Mouse (Mus musculus): ENCODE measurements around the gene Dars.

The Dars gene

DNA sequence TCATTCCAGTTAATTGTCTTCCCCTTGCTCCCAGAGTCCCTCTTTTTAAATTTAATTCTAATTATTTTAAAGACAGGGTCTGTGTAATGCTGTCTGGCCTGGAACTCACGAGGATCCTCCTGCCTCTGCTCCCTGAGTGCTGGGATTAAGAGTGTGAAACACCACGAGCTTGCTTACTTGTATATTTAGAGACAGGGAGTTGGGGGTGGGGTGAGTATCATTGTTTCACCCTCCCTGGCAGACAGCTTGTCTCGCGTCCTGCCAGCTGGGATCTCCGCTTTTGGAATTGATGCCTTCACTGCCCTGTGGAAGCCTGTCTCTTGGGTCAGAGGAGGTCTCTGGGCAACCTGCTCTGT lies 343 bp upstream of the Dars start:
- DNase-seq (ENCODE audit: inconsistent ontology term) = no peak

GRCm38 (mm10) chr1:128411141-128411540 lies 6.0 kb downstream of the Dars start:
- DNase-seq (ENCODE audit: inconsistent ontology term) = no peak

DNA sequence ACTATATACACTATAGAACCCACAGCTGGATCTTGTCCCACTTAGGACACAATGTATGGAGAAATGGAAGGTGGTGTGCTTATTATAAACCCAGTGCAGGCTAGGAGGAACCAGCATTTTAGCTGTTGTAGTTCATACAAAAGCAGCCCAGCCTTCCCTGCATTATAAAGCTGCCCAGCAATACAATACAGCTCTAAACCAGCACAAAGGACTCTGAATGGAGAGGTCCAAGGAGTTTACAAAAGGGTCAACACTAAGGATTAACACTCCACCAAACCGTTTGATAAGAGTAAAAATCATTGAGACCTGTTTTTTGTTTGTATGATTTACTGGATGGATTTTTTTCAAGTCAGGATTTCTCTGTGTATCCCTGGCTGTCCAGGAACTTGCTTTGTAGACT lies 10.3 kb downstream of the Dars start:
- no peak for DNase-seq (ENCODE audit: inconsistent ontology term)

DNA sequence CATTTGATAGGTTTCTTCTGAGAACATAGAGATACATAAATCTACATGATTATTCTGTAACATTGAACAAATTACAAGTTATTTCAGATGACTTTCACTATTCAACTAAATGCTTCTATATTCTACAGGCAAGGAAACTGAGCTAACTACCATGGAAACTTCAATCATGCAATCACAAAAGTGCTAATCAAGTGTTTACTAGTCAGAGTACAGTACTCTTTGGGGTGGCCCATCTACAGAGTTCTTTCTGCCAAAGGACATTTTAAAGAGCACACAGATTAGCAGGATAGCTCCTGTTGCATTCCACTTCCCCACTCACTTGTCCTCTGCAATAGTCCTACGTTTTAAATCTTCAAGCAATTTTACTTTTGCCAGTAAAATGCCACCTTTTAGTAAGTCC lies 11.5 kb downstream of the Dars start:
- DNase-seq (ENCODE audit: inconsistent ontology term) = peak; percentile 47

- DNase-seq (ENCODE audit: inconsistent ontology term) = peak; percentile 90
Observed at GRCm38 (mm10) chr1:128405041-128405481, 12.1 kb downstream of the Dars start.

- DNase-seq (ENCODE audit: inconsistent ontology term) = peak; percentile 7
Observed at GRCm38 (mm10) chr1:128400926-128401325, 16.2 kb downstream of the Dars start.

- DNase-seq (ENCODE audit: inconsistent ontology term) = peak; percentile 56
Observed at GRCm38 (mm10) chr1:128399941-128400915, 16.9 kb downstream of the Dars start.

DNA sequence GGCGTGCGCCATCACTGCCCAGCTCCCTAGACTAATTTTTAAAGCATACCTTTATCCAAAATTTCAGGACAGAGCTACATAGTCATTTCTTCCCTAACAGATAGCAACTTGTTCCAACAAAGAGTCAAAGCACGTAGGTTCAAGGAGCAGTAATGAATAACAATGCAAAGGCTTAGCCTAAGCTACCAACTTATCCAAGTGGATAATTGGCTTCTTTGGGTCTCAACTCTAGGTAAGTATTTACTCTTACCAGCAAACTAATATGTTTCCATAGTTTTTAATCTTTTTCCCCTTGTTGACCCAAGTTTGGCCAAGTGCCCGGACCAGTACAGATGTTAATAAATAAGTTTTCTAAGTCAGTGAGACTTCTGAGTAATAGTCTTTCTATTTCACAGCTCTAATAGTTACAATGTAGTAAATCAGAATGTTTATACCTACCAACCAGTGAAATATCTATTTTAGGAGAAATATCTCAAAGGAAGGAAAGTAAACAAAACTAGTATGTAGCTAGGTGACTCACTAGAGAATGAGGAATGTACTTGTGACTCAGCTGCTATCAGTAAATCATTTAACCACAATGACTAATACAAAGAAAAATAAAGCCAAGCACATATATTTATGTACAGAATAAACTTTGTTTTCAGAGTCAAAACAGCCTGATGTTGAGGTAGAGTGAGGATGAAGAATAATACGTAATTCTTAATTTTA lies 18.3 kb downstream of the Dars start:
- peak; percentile 81 for DNase-seq (ENCODE audit: inconsistent ontology term)

- no peak for DNase-seq (ENCODE audit: inconsistent ontology term)
Observed at GRCm38 (mm10) chr1:128394657-128395056, 22.5 kb downstream of the Dars start.

- DNase-seq (ENCODE audit: inconsistent ontology term) = no peak
Observed at GRCm38 (mm10) chr1:128392382-128392781, 24.8 kb downstream of the Dars start.

DNA sequence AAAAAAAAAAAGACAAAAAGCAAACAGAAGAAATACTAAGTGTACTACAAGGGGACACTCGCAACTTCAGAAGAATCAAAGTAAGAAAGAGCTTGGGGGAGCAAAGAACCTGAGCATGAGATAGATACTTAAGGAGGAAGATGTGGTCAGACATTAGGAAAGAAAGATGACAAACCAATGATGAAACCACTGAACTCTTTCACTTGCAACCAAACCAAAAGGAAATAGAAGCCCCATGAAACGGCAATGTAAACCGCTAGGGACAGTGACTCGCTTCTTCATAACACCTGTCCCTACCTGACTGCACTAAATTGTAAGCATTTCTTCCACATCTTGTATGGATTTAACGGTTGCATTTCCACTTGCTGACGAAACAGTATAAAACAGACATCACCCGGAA lies 30.7 kb downstream of the Dars start:
- DNase-seq (ENCODE audit: inconsistent ontology term) = no peak

GRCm38 (mm10) chr1:128376841-128377240 lies 40.3 kb downstream of the Dars start:
- DNase-seq (ENCODE audit: inconsistent ontology term) = no peak

GRCm38 (mm10) chr1:128372143-128372860 lies 44.9 kb downstream of the Dars start:
- DNase-seq (ENCODE audit: inconsistent ontology term) = peak; percentile 38

- DNase-seq (ENCODE audit: inconsistent ontology term) = peak; percentile 52
Observed at GRCm38 (mm10) chr1:128368732-128369441, 48.3 kb downstream of the Dars start.

DNA sequence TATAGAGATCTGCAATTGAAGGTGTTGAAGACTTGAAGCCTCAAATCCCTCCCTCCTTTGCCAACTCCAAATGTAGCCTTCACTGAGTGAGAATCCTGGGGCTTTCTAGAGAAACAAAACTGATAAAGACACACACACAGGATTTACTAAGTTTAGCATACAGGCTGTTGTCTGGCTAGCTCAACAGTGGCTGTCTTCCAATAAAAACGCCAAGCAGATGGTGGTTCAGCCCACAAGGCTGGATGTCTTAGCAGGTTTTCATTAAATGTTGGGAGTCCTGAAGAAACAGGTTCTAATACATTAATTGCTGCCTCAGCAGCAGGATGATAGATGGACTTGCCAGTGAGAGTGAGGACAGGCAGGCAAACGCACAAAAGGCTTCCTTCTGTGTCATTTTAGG lies 56.6 kb downstream of the Dars start:
- DNase-seq (ENCODE audit: inconsistent ontology term) = no peak

GRCm38 (mm10) chr1:128359554-128360376 lies 57.4 kb downstream of the Dars start, which contains the start of gene Mcm6:
Gene Mcm6, minus strand, starts transcription at chr1:128359664.
- peak; percentile 95 for DNase-seq (ENCODE audit: inconsistent ontology term)

GRCm38 (mm10) chr1:128358916-128359553 lies 58.1 kb downstream of the Dars start:
- no peak for DNase-seq (ENCODE audit: inconsistent ontology term)

- DNase-seq (ENCODE audit: inconsistent ontology term) = no peak
Observed at GRCm38 (mm10) chr1:128358276-128358675, 58.9 kb downstream of the Dars start.

DNA sequence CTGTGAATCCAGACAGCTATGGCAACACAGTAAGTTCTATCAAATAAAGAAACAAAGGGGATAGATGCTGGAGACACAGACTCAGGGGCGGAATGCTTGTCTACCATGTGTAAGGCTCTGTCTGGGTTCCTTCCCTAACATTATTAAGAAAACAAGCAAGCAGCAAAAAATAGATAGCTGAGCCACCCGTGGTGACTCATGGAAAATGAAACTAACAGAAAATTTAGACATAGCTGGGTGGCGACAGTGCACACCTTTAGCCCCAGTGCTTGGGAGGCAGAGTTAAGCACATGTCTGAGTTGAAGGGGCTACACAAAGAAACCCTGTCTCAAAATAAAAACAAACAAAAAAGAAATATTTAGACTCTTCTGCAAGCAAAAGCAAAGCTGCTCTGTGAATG lies 59.7 kb downstream of the Dars start:
- DNase-seq (ENCODE audit: inconsistent ontology term) = peak; percentile 26

GRCm38 (mm10) chr1:128353092-128353491 lies 64.1 kb downstream of the Dars start:
- no peak for DNase-seq (ENCODE audit: inconsistent ontology term)
